Mouse (Mus musculus): ENCODE data around the gene Acrbp.
A peak's percentile ranks its signal among the peaks of the same experiment; 100 is the strongest.

The Acrbp gene

GRCm38 (mm10) chr6:125071170-125071895 lies 21.8 kb downstream of the Acrbp start:
- DNase-seq (ENCODE audit: low read depth), result no peak

GRCm38 (mm10) chr6:125071896-125072279 lies 22.4 kb downstream of the Acrbp start:
- peak; percentile 64 for DNase-seq (ENCODE audit: low read depth)

- no peak for DNase-seq (ENCODE audit: low read depth)
Measured at GRCm38 (mm10) chr6:125073825-125074224, 24.3 kb downstream of the Acrbp start.

GRCm38 (mm10) chr6:125081394-125081793 lies 31.9 kb downstream of the Acrbp start:
- no peak for DNase-seq (ENCODE audit: low read depth)

- DNase-seq (ENCODE audit: low read depth), result peak; percentile 73
Measured at GRCm38 (mm10) chr6:125081797-125082560, 32.5 kb downstream of the Acrbp start.

GRCm38 (mm10) chr6:125082801-125083386 lies 33.4 kb downstream of the Acrbp start:
- no peak for DNase-seq (ENCODE audit: low read depth)

GRCm38 (mm10) chr6:125084424-125084823 lies 34.9 kb downstream of the Acrbp start:
- peak; percentile 92 for DNase-seq (ENCODE audit: low read depth)

- no peak for DNase-seq (ENCODE audit: low read depth)
Measured at GRCm38 (mm10) chr6:125087937-125088336, 38.4 kb downstream of the Acrbp start.

- peak; percentile 57 for DNase-seq (ENCODE audit: low read depth)
Measured at GRCm38 (mm10) chr6:125088561-125089321, 39.3 kb downstream of the Acrbp start.

GRCm38 (mm10) chr6:125089521-125090321 lies 40.2 kb downstream of the Acrbp start:
- DNase-seq (ENCODE audit: low read depth), result peak; percentile 65

GRCm38 (mm10) chr6:125090341-125091085 lies 41.0 kb downstream of the Acrbp start:
- no peak for DNase-seq (ENCODE audit: low read depth)

GRCm38 (mm10) chr6:125092372-125092771 lies 42.9 kb downstream of the Acrbp start:
- DNase-seq (ENCODE audit: low read depth), result no peak

- DNase-seq (ENCODE audit: low read depth), result no peak
Measured at GRCm38 (mm10) chr6:125094843-125095242, 45.4 kb downstream of the Acrbp start.

- peak; percentile 99 for DNase-seq (ENCODE audit: low read depth)
Measured at GRCm38 (mm10) chr6:125095391-125096278, 46.1 kb downstream of the Acrbp start, which contains the start of gene Chd4. Chd4 (plus strand) TSS chr6:125095981.

- no peak for DNase-seq (ENCODE audit: low read depth)
Measured at GRCm38 (mm10) chr6:125096279-125096596, 46.7 kb downstream of the Acrbp start.

GRCm38 (mm10) chr6:125096597-125097345 lies 47.3 kb downstream of the Acrbp start:
- DNase-seq (ENCODE audit: low read depth), result peak; percentile 64

- peak; percentile 47 for DNase-seq (ENCODE audit: low read depth)
Measured at GRCm38 (mm10) chr6:125097346-125097689, 47.8 kb downstream of the Acrbp start.

GRCm38 (mm10) chr6:125097951-125098350 lies 48.5 kb downstream of the Acrbp start:
- DNase-seq (ENCODE audit: low read depth), result no peak

- DNase-seq (ENCODE audit: low read depth), result no peak
Measured at GRCm38 (mm10) chr6:125098513-125098912, 49.0 kb downstream of the Acrbp start.
